Mouse (Mus musculus) myocyte (in vitro differentiated cells): ENCODE measurements around the gene Syngr2. TPM values are rescaled to one million over a fixed set of nuclear protein-coding genes. Genes with fewer than 3 reads are reported as not detected.
"Not testable (repeated sequence)": the region's sequence is repeated elsewhere in the genome, so short reads cannot be mapped to it uniquely, and the experiment has no call there.

Experiments used
- H3K27me3 ChIP-seq: one replicate; pipeline ENCODE4 v1.6.1; 2011; ENCODE audit not compliant: control insufficient read depth, insufficient read depth, insufficient read length
- H3K36me3 ChIP-seq: one replicate; pipeline ENCODE4 v1.6.1; 2011; ENCODE audit not compliant: control insufficient read depth, insufficient read depth
- H3K4me2 ChIP-seq: one replicate; pipeline ENCODE4 v1.6.1; 2011; ENCODE audit warnings: low read depth, control low read depth
- H3K4me3 ChIP-seq: one replicate; pipeline ENCODE4 v1.5.1; 2011; ENCODE audit warnings: mild to moderate bottlenecking, control low read depth, moderate library complexity
- H3K79me2 ChIP-seq: one replicate; pipeline ENCODE4 v1.6.1; 2011; ENCODE audit not compliant: control insufficient read depth, insufficient read depth
- H3ac ChIP-seq: one replicate; pipeline ENCODE4 v1.6.1; 2011; ENCODE audit not compliant: control insufficient read depth, insufficient read length
- CEBPB ChIP-seq: IDR thresholded peaks from 2 replicates; pipeline ENCODE4 v1.6.1; 2011; ENCODE audit warnings: mild to moderate bottlenecking, moderate library complexity; ENCODE audit not compliant: poor library complexity, insufficient read depth, severe bottlenecking
- E2F4 ChIP-seq: IDR thresholded peaks from one replicate; pipeline ENCODE4 v1.6.1; 2011; ENCODE audit warnings: mild to moderate bottlenecking, control low read depth, moderate library complexity; ENCODE audit not compliant: insufficient read depth
- MAX ChIP-seq: IDR thresholded peaks from one replicate; pipeline ENCODE4 v1.6.1; 2011; ENCODE audit warnings: low read depth, mild to moderate bottlenecking, control low read depth
- MYOD1 ChIP-seq, 3 experiments: IDR thresholded peaks; one replicate each; pipeline ENCODE4 v1.6.1; 2011; ENCODE audit warnings: control low read depth in 2 of 3, low read depth in 2 of 3, mild to moderate bottlenecking in 2 of 3, moderate library complexity in 1 of 3; ENCODE audit not compliant: insufficient read length in 2 of 3, control insufficient read depth in 1 of 3
- MYOG ChIP-seq, 3 experiments: IDR thresholded peaks; one replicate each; pipeline ENCODE4 v1.6.1; 2011; ENCODE audit warnings: control low read depth in 2 of 3, low read depth in 2 of 3, mild to moderate bottlenecking in 2 of 3; ENCODE audit not compliant: insufficient read length in 2 of 3, control insufficient read depth in 1 of 3, insufficient read depth in 1 of 3
- POLR2A ChIP-seq: IDR thresholded peaks from one replicate; pipeline ENCODE4 v1.6.1; 2011; ENCODE audit warnings: low read depth, mild to moderate bottlenecking, control low read depth, moderate library complexity; ENCODE audit not compliant: insufficient read length
- POLR2AphosphoS2 ChIP-seq: IDR thresholded peaks from one replicate; pipeline ENCODE4 v1.6.1; 2011; ENCODE audit warnings: low read depth, control low read depth; ENCODE audit not compliant: insufficient read length
- REST ChIP-seq: IDR thresholded peaks from one replicate; pipeline ENCODE4 v1.6.1; 2011; ENCODE audit warnings: mild to moderate bottlenecking, control low read depth, moderate library complexity; ENCODE audit not compliant: insufficient read depth, insufficient read length
- SRF ChIP-seq: IDR thresholded peaks from one replicate; pipeline ENCODE4 v1.6.1; 2011; ENCODE audit warnings: low read depth; ENCODE audit not compliant: control insufficient read depth, insufficient read length
- TCF12 ChIP-seq: IDR thresholded peaks from one replicate; pipeline ENCODE4 v1.6.1; 2011; ENCODE audit warnings: mild to moderate bottlenecking, control low read depth; ENCODE audit not compliant: poor library complexity, insufficient read depth, severe bottlenecking
- TCF3 ChIP-seq: IDR thresholded peaks from one replicate; pipeline ENCODE4 v1.6.1; 2011; ENCODE audit warnings: low read depth, control low read depth; ENCODE audit not compliant: insufficient read length
- USF1 ChIP-seq: IDR thresholded peaks from one replicate; pipeline ENCODE4 v1.6.1; 2011; ENCODE audit warnings: low read depth, mild to moderate bottlenecking, control low read depth, moderate library complexity
- polyA plus RNA-seq: library from polyadenylated mRNA; unstranded; fragments of >200 nt; fragmentation: generic; extraction: Trizol; gene quantifications from one replicate; pipeline ENCODE4 v1.2.1, GENCODE M21; 2012; ENCODE audit warnings: missing spikeins

Gene Syngr2
- polyA plus RNA-seq, 1 experiment, result 109 TPM

DNA sequence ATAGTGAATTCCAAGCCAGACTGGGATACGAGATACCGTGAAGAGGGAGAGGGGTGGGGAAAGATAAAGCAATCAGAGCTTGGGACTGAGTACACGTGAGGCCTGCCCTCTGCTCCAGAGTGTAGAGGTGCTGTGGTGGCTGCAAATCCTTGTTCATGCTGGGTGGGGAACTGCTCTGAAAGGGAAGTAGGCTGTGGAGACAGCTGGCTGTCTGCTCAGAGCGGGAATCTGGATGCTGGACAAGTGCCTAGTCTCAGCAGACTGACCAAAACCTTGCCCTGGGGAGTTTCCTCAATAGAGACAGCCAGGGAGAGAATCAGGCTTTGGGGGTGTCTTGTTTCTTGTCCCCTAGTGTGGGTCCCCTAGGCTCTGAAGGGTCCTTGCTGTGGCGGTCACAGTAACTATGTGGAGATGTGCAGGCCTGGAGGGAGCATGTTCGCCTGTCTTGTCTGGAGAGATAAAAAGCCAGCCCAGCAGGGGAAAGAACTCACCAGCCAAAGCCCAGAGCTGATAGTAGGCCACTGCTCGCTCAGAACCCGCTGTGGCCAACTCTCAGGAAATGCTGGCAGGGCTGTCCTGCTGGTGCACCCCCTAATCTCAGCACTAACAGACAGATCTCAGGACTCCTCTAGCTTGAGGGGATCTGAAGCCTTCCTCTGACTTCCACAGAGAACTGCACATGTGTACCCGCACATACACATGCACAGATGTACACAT lies 19.6 kb downstream of the Syngr2 start:
- peaks cover 7% of the 10 kb centered on the region for H3K79me2 ChIP-seq
- H3ac ChIP-seq, result no peak overlapping the region
- no peaks in the 10 kb centered on the region for H3K36me3 ChIP-seq
- no peak overlapping the region for H3K4me3 ChIP-seq
- H3K27me3 ChIP-seq, result no peaks in the 10 kb centered on the region
- no peak for TF ChIP-seq SRF
- peak in 2 of 3 experiments; percentile 80 to 85 for TF ChIP-seq MYOD1 (IDR thresholded peaks at IDR 0.05; ENCODE audit: control insufficient read depth in 1 of 3, insufficient read length in 2 of 3, low read depth in 2 of 3)
- no peak for TF ChIP-seq CEBPB
- TF ChIP-seq POLR2AphosphoS2, result no peak
- TF ChIP-seq POLR2A, result peak; percentile 33
- TF ChIP-seq MAX, result no peak
- no peak for TF ChIP-seq REST
- TF ChIP-seq MYOG (IDR thresholded peaks at IDR 0.05; ENCODE audit: control insufficient read depth in 1 of 3, insufficient read depth in 1 of 3, insufficient read length in 2 of 3, low read depth in 2 of 3), result peak; percentile 46 to 88 (median 51)
- no peak for TF ChIP-seq USF1
- no peak for TF ChIP-seq E2F4
- H3K4me2 ChIP-seq, result peak overlapping the region; percentile 94

DNA sequence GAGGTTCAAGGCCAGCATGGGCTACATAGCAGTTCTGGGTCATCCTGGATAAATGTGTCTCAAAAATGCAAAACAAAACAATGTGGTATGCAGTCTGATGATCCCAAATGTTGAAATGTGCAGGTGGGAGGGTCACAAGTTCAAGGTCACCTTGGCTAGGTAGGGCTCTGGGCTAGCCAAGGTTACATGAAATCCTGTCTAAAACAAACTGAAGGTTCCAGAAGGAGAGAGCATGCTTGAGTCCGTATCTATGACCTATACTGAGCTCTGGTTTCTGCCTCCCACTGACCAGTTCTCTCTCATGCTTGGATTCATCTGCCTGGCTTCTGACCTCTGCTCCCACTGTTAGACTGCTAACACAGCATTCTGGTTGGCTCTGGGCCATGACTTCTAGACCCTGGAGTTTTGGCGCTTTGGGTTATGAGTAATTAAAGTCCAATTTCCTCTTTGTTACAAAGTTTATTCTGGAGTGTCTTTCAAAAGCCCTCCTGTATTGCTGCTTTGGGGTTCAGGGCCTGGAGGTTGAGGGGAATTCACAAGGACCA lies 20.3 kb downstream of the Syngr2 start:
- H3K36me3 ChIP-seq, result no peaks in the 10 kb centered on the region
- no peak overlapping the region for H3K4me3 ChIP-seq
- H3K27me3 ChIP-seq, result no peaks in the 10 kb centered on the region
- H3ac ChIP-seq, result no peak overlapping the region
- TF ChIP-seq POLR2A (no peak), REST (no peak), CEBPB (no peak), TCF3 (no peak), MYOG (IDR thresholded peaks at IDR 0.05; ENCODE audit: control insufficient read depth in 1 of 3, insufficient read depth in 1 of 3, insufficient read length in 2 of 3, low read depth in 2 of 3) (no peak), MYOD1 (IDR thresholded peaks at IDR 0.05; ENCODE audit: control insufficient read depth in 1 of 3, insufficient read length in 2 of 3, low read depth in 2 of 3) (no peak), E2F4 (no peak), USF1 (no peak)
- peaks cover 7% of the 10 kb centered on the region for H3K79me2 ChIP-seq
- H3K4me2 ChIP-seq, result peak overlapping the region; percentile 26

DNA sequence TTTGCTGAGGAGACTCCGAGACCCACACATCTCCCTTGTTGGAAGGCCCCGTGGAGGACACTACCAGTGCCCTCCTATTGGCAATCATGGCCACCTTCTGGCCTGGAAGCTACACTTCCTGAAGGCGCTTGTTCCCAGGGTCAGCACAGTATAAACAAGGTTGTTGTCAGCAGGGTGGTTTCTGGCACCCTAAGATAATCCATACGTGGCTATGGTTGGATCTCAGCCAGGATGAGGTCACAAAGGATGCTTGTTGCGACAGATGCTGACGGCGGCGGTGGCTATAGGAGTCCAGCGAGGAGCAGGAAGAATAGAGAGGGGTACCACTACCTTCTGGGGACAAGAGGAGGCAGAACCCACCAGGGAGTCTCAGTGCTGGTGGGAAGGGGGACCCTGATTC lies 20.9 kb downstream of the Syngr2 start:
- Histone ChIP-seq H3K4me2 (no peak overlapping the region), H3K4me3 (no peak overlapping the region), H3K36me3 (no peaks in the 10 kb centered on the region), H3K79me2 (peaks cover under 1% of the 10 kb centered on the region), H3ac (no peak overlapping the region), H3K27me3 (no peaks in the 10 kb centered on the region)
- no peak for TF ChIP-seq USF1
- TF ChIP-seq TCF12, result no peak
- no peak for TF ChIP-seq SRF
- no peak for TF ChIP-seq TCF3
- TF ChIP-seq MYOD1 (IDR thresholded peaks at IDR 0.05; ENCODE audit: control insufficient read depth in 1 of 3, insufficient read length in 2 of 3, low read depth in 2 of 3), result no peak
- TF ChIP-seq REST, result no peak
- no peak for TF ChIP-seq E2F4
- no peak for TF ChIP-seq POLR2A
- TF ChIP-seq POLR2AphosphoS2, result no peak
- TF ChIP-seq MAX, result no peak
- no peak for TF ChIP-seq MYOG (IDR thresholded peaks at IDR 0.05; ENCODE audit: control insufficient read depth in 1 of 3, insufficient read depth in 1 of 3, insufficient read length in 2 of 3, low read depth in 2 of 3)
- TF ChIP-seq CEBPB, result no peak

DNA sequence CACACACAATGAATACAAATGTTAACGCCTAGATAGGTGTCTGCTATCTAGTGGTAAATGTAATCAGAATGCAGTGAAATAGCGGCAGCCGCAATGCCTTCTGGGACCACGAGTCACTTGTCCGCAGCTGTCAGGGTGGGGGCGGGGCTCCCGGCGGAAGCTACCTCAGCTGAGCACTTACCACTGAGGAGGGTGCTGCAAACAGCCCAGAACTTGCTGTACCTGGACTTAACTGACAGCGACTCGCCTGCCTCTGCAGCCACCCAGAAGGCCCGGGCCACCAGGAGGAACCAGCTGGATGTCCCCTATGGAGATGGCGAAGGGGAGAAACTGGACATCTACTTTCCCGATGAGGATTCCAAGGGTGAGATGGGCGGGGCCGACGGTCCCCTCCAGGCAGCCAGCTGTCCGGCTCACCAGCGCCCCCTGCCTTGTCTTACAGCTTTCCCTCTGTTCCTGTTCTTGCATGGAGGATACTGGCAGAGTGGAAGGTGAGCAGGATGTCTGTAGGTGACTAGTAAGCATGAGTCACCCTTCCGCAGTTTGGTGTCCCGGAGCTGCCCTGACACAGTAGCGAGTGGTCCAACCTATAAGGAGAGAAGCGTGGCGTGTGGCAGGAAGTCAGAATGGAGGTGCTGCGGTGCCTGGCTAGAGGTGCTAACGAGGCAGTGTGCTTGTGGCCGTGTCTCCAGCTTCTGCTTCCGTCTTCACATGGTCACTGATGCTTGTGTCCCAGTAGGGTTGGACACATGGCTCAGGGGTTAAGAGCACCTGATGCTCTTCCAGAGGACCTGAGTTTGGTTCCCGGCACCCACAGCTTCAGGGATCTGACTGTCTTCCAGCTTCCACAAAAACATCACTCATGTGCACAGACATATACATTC lies 22.9 kb downstream of the Syngr2 start:
- no peak overlapping the region for H3ac ChIP-seq
- no peaks in the 10 kb centered on the region for H3K36me3 ChIP-seq
- H3K27me3 ChIP-seq, result no peaks in the 10 kb centered on the region
- H3K4me3 ChIP-seq, result peak overlapping the region; percentile 15
- TF ChIP-seq REST (no peak), POLR2A (no peak), MYOG (IDR thresholded peaks at IDR 0.05; ENCODE audit: control insufficient read depth in 1 of 3, insufficient read depth in 1 of 3, insufficient read length in 2 of 3, low read depth in 2 of 3) (peak in 2 of 3 experiments; percentile 75 to 81), TCF12 (no peak), MYOD1 (IDR thresholded peaks at IDR 0.05; ENCODE audit: control insufficient read depth in 1 of 3, insufficient read length in 2 of 3, low read depth in 2 of 3) (peak in 2 of 3 experiments; percentile 75 to 85), POLR2AphosphoS2 (peak; percentile 29)
- H3K4me2 ChIP-seq, result peak overlapping the region; percentile 68
- H3K79me2 ChIP-seq, result no peaks in the 10 kb centered on the region

DNA sequence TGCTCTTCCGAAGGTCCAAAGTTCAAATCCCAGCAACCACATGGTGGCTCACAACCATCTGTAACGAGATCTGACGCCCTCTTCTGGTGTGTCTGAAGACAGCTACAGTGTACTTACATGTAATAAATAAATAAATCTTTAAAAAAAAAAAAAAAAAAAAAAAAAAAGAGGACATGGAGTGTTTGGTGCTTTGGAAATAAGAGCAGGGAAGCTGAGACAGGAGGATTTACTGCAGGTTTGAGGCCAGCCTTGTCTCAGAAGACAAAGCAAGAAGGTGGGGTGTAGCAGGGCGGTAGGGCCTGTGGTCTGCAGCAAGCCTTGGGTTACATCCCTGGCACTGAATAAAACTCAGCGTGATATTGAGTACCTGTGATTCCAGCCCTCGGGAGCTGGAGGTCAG lies 24.0 kb downstream of the Syngr2 start:
- H3K4me2 ChIP-seq, H3K27me3 ChIP-seq, H3K4me3 ChIP-seq, H3K79me2 ChIP-seq, H3ac ChIP-seq, H3K36me3 ChIP-seq: not testable (repeated sequence)
